Mouse (Mus musculus) C2C12 (cell line): Measurements from ENCODE around the gene Ebf4.

Source experiments
- CEBPB ChIP-seq: IDR thresholded peaks from one replicate; pipeline ENCODE4 v1.6.1; 2011; ENCODE audit warnings: low read depth, mild to moderate bottlenecking, control low read depth, moderate library complexity
- CTCF ChIP-seq: IDR thresholded peaks from one replicate; pipeline ENCODE4 v1.5.1; 2011; ENCODE audit not compliant: control insufficient read depth, insufficient read depth, insufficient read length
- MAX ChIP-seq: IDR thresholded peaks from one replicate; pipeline ENCODE4 v1.6.1; 2011; ENCODE audit warnings: mild to moderate bottlenecking, control low read depth
- MYOG ChIP-seq: IDR thresholded peaks from one replicate; pipeline ENCODE4 v1.6.1; 2011; ENCODE audit not compliant: control insufficient read depth, insufficient read length; ENCODE audit errors: extremely low read depth
- USF1 ChIP-seq: IDR thresholded peaks from one replicate; pipeline ENCODE4 v1.6.1; 2011; ENCODE audit warnings: low read depth, mild to moderate bottlenecking, control low read depth, moderate library complexity

DNA sequence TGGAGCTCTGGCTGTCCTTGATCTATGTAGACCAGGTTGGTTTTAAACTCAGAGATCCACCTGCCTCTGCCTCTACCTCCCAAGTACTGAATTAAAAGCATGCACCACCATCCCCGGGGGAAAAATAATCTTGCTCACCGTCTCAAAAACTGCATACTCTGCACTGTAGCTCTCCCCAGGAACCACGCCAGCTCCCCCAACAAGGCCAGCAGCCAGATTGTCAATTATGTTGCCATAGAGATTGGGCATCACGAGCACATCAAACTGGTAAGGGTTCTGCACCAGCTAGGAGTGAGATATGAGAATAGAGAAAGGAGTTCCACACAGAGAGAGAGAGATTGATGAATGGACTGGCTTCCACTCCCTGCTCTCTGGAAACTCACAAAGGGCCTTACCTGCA is 14.2 kb upstream of the Ebf4 start:
- no peak for TF ChIP-seq CTCF
- no peak for TF ChIP-seq MAX
- no peak for TF ChIP-seq CEBPB
- no peak for TF ChIP-seq USF1
- no peak for TF ChIP-seq MYOG
